Mouse (Mus musculus) limb, embryonic 12.5 days (tissue): ENCODE measurements around the gene Gm20604. TPM values are rescaled to one million over a fixed set of nuclear protein-coding genes. Genes with fewer than 3 reads are reported as not detected.
A peak's percentile ranks its signal among the peaks of the same experiment; 100 is the strongest.

Experiments
- ATAC-seq: fragments of 200-750 bp; cut with Nextera tagmentation; 2 replicates; pipeline ENCODE4 v1.8.0; 2017; ENCODE audit warnings: low read depth, moderate TSS enrichment; ENCODE audit not compliant: insufficient number of reproducible peaks, insufficient read depth, low FRiP score, low TSS enrichment
- H3K27ac ChIP-seq: fragments of 300-500 bp; sonication (generic); 2 replicates; pipeline ENCODE4 v1.5.1; 2016; ENCODE audit warnings: mild to moderate bottlenecking, moderate library complexity
- H3K27me3 ChIP-seq: fragments of 300-500 bp; sonication (generic); 2 replicates; pipeline ENCODE4 v1.6.1; 2016; ENCODE audit warnings: mild to moderate bottlenecking, moderate library complexity
- H3K36me3 ChIP-seq: fragments of 300-500 bp; sonication (generic); 2 replicates; pipeline ENCODE4 v1.6.1; 2016; ENCODE audit warnings: mild to moderate bottlenecking, moderate library complexity
- H3K4me1 ChIP-seq: fragments of 300-500 bp; sonication (generic); replicated peaks from 2 replicates; pipeline ENCODE4 v1.6.1; 2016
- H3K4me2 ChIP-seq: fragments of 300-500 bp; sonication (generic); 2 replicates; pipeline ENCODE4 v1.6.1; 2016; ENCODE audit warnings: mild to moderate bottlenecking, moderate library complexity
- H3K4me3 ChIP-seq: fragments of 300-500 bp; sonication (generic); replicated peaks from 2 replicates; pipeline ENCODE4 v1.5.1; 2016; ENCODE audit warnings: mild to moderate bottlenecking
- H3K9ac ChIP-seq: fragments of 300-500 bp; sonication (generic); replicated peaks from 2 replicates; pipeline ENCODE4 v1.6.1; 2016; ENCODE audit warnings: mild to moderate bottlenecking, moderate library complexity
- H3K9me3 ChIP-seq: fragments of 300-500 bp; sonication (generic); 2 replicates; pipeline ENCODE4 v1.6.1; 2016; ENCODE audit warnings: mild to moderate bottlenecking, moderate library complexity
- WGBS: fragments of 180-500 bp; shearing (Covaris S2); methylation state at CpG from one replicate; pipeline ENCODE4 v1.1.7; 2016; 5-methylcytosine and 5-hydroxymethylcytosine counted together
- polyA plus RNA-seq: library from polyadenylated mRNA; unstranded; fragments of >200 nt; fragmentation: Nextera tagmentation; extraction: Ambion mirVana; gene quantifications from 2 replicates; pipeline ENCODE4 v1.2.1, GENCODE M21; 2016

Gm20604 gene
- polyA plus RNA-seq, 1 experiment from 2014 or later: 29.9 TPM

DNA sequence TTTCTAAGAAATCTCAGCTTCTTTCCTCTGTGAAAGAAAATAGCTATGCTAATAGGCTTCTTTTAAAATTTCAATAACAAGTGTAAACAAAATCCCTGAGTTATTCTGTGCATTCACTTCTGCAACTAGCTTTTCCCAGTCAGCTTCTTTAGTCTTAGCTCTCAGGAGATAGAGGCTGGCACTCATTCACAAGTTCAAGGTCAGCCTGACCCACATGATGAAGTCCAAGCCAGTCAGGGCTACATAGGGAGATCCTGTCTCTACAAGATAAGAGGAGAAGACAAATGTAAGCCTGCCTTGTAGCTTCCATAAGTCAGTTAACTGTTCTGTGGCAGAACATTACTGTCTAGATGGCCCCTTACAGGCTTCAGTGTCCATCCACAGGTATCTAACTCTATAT lies 5.2 kb upstream of the Gm20604 start:
- H3K4me1 ChIP-seq: peaks cover 12% of the 10 kb centered on the region
- no peak overlapping the region for H3K4me2 ChIP-seq
- peaks cover 54% of the 10 kb centered on the region for H3K36me3 ChIP-seq
- no peak overlapping the region for H3K9ac ChIP-seq
- no peaks in the 10 kb centered on the region for H3K9me3 ChIP-seq
- no peaks in the 10 kb centered on the region for H3K27me3 ChIP-seq
- H3K27ac ChIP-seq: no peak overlapping the region
- no peak overlapping the region for H3K4me3 ChIP-seq
- ATAC-seq: no peak

- Histone ChIP-seq H3K9me3 (no peaks in the 10 kb centered on the region), H3K9ac (no peak overlapping the region), H3K27ac (no peak overlapping the region), H3K4me2 (no peak overlapping the region), H3K4me1 (peaks cover 16% of the 10 kb centered on the region), H3K36me3 (peaks cover 35% of the 10 kb centered on the region), H3K27me3 (no peaks in the 10 kb centered on the region), H3K4me3 (no peak overlapping the region)
- ATAC-seq: no peak
- 88% methylated on average over 3 of the region's 3 CpGs for WGBS
Measured at GRCm38 (mm10) chr12:102761668-102762067, 3.2 kb upstream of the Gm20604 start.

GRCm38 (mm10) chr12:102758936-102759335 lies 464 bp upstream of the Gm20604 start:
- H3K27me3 ChIP-seq: no peaks in the 10 kb centered on the region
- peaks cover 26% of the 10 kb centered on the region for H3K36me3 ChIP-seq
- H3K27ac ChIP-seq: no peak overlapping the region
- no peak for ATAC-seq
- H3K4me3 ChIP-seq: peak overlapping the region; percentile 79
- 1% methylated on average over 5 of the region's 5 CpGs for WGBS
- peaks cover 20% of the 10 kb centered on the region for H3K4me1 ChIP-seq
- no peaks in the 10 kb centered on the region for H3K9me3 ChIP-seq
- peak overlapping the region; percentile 77 for H3K9ac ChIP-seq
- peak overlapping the region; percentile 86 for H3K4me2 ChIP-seq

GRCm38 (mm10) chr12:102757689-102758402 lies 626 bp downstream of the Gm20604 start, which contains the start of the genes Gm28051, Gon7 and Ubr7:
Gm28051 (minus strand) TSS chr12:102757765.
Gon7 (minus strand) TSS chr12:102757803.
Ubr7 (plus strand) TSS chr12:102757967.
- H3K4me2 ChIP-seq: peak within 1 kb of the TSS; percentile 86
- WGBS: under 1% methylated on average over 73 of the region's 73 CpGs
- peaks cover 22% of the 10 kb centered on the region for H3K36me3 ChIP-seq
- H3K4me1 ChIP-seq: peaks cover 20% of the 10 kb centered on the region
- no peaks in the 10 kb centered on the region for H3K9me3 ChIP-seq
- H3K4me3 ChIP-seq: peak within 1 kb of the TSS; percentile 79
- H3K27me3 ChIP-seq: no peaks in the 10 kb centered on the region
- ATAC-seq: peak; percentile 93
- H3K27ac ChIP-seq: peak within 1 kb of the TSS; percentile 91
- H3K9ac ChIP-seq: peak within 1 kb of the TSS; percentile 77

DNA sequence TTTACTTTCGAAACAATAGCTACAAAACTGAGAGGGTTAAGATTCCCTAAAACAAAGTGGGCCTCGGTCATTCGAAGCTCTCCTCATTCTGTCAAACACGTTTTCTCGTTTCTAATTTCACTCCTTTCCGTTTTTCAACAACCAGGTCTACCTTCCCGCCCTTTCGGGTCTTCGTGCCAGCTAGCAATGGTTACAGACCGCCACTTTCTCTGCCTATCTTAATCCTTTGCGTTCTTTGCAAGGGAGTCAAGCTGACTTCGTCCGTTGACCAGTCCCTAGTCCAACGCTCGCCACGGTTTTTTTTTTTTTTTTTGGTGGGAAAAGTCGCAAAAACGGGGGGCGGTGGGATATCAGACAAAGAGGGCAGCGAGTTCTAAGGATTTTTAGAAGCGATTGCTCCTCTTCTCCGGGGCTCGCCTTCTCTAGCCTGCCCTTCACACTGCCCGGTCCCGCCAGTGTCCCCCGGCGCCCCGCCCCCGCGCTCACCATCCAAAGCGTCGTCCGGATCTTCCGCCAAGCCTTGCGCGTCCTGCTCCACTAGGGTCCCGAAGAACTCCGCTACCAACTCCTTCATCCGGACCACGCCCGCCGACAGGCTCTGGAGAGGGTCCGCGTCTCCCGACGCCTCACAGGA lies 1.3 kb downstream of the Gm20604 start:
- Histone ChIP-seq H3K36me3 (peaks cover 18% of the 10 kb centered on the region), H3K9me3 (no peaks in the 10 kb centered on the region), H3K27me3 (no peaks in the 10 kb centered on the region), H3K4me3 (peak overlapping the region; percentile 79), H3K9ac (peak overlapping the region; percentile 76), H3K4me1 (peaks cover 20% of the 10 kb centered on the region), H3K4me2 (peak overlapping the region; percentile 86), H3K27ac (peak overlapping the region; percentile 91)
- peak; percentile 77 for ATAC-seq
- WGBS: 2% methylated on average over 46 of the region's 46 CpGs

GRCm38 (mm10) chr12:102756304-102756703 lies 2.2 kb downstream of the Gm20604 start:
- Histone ChIP-seq H3K9ac (peak overlapping the region; percentile 76; the same call in 1 of the 2 replicates), H3K4me3 (peak overlapping the region; percentile 79), H3K36me3 (peaks cover 17% of the 10 kb centered on the region; the same call in 1 of the 2 replicates), H3K27me3 (no peaks in the 10 kb centered on the region), H3K9me3 (no peaks in the 10 kb centered on the region), H3K27ac (no peak overlapping the region), H3K4me2 (peak overlapping the region; percentile 86), H3K4me1 (peaks cover 20% of the 10 kb centered on the region)
- no peak for ATAC-seq
- WGBS: 86% methylated on average over 7 of the region's 7 CpGs

DNA sequence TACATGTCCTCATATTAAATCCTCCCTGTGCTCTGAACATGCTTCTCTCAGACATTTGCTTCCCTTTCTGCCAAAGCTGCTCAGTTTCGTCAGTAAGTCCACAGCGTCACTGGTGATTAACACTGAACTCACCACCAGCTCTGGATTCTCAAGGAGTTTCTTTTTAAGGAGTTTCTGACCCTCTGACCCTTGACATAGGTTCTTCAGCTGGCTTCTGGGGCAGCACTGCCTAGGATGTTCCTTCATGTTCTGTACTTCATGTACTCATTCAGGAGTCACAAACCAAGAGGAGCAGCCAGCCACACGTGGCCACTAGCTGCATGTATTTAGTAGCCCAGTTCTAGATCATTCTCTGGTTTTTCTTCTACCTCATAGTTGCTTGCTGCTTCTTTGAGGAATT lies 10.2 kb downstream of the Gm20604 start:
- H3K9me3 ChIP-seq: no peaks in the 10 kb centered on the region
- H3K36me3 ChIP-seq: peaks cover 16% of the 10 kb centered on the region; the same call in 1 of the 2 replicates
- ATAC-seq: no peak
- no peak overlapping the region for H3K4me2 ChIP-seq
- no peak overlapping the region for H3K27ac ChIP-seq
- H3K27me3 ChIP-seq: no peaks in the 10 kb centered on the region
- 88% methylated on average over 3 of the region's 3 CpGs for WGBS
- H3K4me3 ChIP-seq: no peak overlapping the region
- peaks cover 11% of the 10 kb centered on the region for H3K4me1 ChIP-seq
- no peak overlapping the region for H3K9ac ChIP-seq

GRCm38 (mm10) chr12:102744839-102745238 lies 13.6 kb downstream of the Gm20604 start:
- no peak for ATAC-seq
- H3K4me2 ChIP-seq: peak overlapping the region; percentile 84
- H3K9ac ChIP-seq: peak overlapping the region; percentile 82; the same call in 1 of the 2 replicates
- H3K4me3 ChIP-seq: peak overlapping the region; percentile 80; the same call in 1 of the 2 replicates
- H3K27ac ChIP-seq: no peak overlapping the region
- H3K9me3 ChIP-seq: no peaks in the 10 kb centered on the region
- H3K36me3 ChIP-seq: peaks cover 19% of the 10 kb centered on the region; the same call in 1 of the 2 replicates
- H3K27me3 ChIP-seq: no peaks in the 10 kb centered on the region
- peaks cover 21% of the 10 kb centered on the region for H3K4me1 ChIP-seq
- WGBS: 68% methylated on average over 6 of the region's 6 CpGs

DNA sequence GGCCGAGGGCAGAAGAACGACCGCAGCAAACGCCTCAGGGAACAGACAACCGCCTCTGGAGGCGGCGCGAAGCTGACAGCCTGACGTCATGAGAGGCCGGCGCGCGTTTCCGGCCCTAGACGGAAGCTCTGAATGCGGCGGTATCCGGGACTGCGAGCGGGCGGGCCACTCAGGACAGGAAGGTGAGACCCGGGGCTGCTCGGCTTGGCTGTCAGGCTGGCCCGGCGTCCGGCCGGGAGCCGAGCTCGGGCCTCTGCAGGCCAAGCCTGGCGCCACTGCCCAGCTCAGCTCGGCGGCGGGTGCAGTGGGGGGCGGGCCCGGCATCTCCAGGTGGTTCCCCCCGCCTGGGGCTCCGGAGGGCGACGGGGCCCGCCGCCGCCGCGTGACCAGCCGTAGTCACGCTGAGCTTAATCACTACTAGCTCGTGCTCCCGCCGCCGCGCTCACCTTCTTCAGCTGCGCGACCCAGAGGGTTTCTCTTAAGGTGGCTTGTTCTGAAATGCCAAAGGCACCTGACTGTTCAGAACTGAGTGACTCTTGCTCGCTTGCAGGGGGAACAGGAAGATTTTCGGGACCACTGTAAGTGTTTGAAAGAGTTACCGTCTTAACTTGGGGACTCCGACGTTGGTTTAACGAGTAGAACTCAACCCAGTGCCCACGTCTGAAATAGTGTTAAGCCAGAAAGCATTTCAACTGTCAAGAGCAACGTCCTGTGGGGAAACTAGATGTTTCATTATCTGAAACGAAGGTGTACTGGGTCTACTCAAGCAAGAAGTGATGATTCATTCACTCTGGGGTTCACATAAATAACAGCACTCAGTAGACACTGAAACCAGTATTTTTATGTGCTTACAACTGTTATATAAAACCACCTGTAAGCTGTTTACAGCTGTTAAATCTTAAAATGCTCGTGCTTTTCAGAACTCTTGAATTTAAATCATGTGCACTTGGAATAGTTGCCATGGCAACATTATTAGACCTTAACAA lies 14.6 kb downstream of the Gm20604 start, which contains the start of the genes Moap1 and Tmem251:
TSS of gene Moap1 (minus strand) at position 73 of the 986 bp plus-strand sequence.
TSS of gene Tmem251 (plus strand) at position 174 of the 986 bp plus-strand sequence.
- H3K4me1 ChIP-seq: peaks cover 21% of the 10 kb centered on the region
- H3K9me3 ChIP-seq: no peaks in the 10 kb centered on the region
- no peaks in the 10 kb centered on the region for H3K27me3 ChIP-seq
- peak within 1 kb of the TSS; percentile 80 for H3K4me3 ChIP-seq
- peak; percentile 93 for ATAC-seq
- under 1% methylated on average over 63 of the region's 63 CpGs for WGBS
- H3K9ac ChIP-seq: peak within 1 kb of the TSS; percentile 82
- H3K4me2 ChIP-seq: peak within 1 kb of the TSS; percentile 84
- H3K27ac ChIP-seq: peak within 1 kb of the TSS; percentile 90
- peaks cover 14% of the 10 kb centered on the region; the same call in 1 of the 2 replicates for H3K36me3 ChIP-seq

- Histone ChIP-seq H3K4me1 (peaks cover 21% of the 10 kb centered on the region), H3K9me3 (no peaks in the 10 kb centered on the region), H3K27ac (peak overlapping the region; percentile 90), H3K4me2 (peak overlapping the region; percentile 84), H3K9ac (peak overlapping the region; percentile 82), H3K27me3 (no peaks in the 10 kb centered on the region), H3K4me3 (peak overlapping the region; percentile 80), H3K36me3 (peaks cover 7% of the 10 kb centered on the region; the same call in 1 of the 2 replicates)
- WGBS: under 1% methylated on average over 33 of the region's 33 CpGs
- peak; percentile 21; the same call in 1 of the 2 replicates for ATAC-seq
Measured at GRCm38 (mm10) chr12:102743036-102743588, 15.4 kb downstream of the Gm20604 start.
